Mouse (Mus musculus) inflammation-experienced regulatory T-cells, adult 6 months (primary cell): ENCODE data around the gene Ttc9b. TPM values are rescaled to one million over a fixed set of nuclear protein-coding genes. Genes with fewer than 3 reads are reported as not detected.
"Not testable (repeated sequence)": the region's sequence is repeated elsewhere in the genome, so short reads cannot be mapped to it uniquely, and the experiment has no call there.

Experiments used
- ATAC-seq: one replicate; pipeline ENCODE4 v1.8.0; 2017
- polyA plus RNA-seq, 3 experiments: library from polyadenylated mRNA; unstranded; fragments of 100-300 nt; shearing (Covaris generic); gene quantifications; one replicate each; pipeline ENCODE4 v1.2.1; 2017

Gene Ttc9b
- not detected for polyA plus RNA-seq

- no peak for ATAC-seq
These were observed at the start of gene Ttc9b for GRCm38 (mm10) chr7:27653681-27654437. Ttc9b (plus strand) TSS chr7:27653915.

DNA sequence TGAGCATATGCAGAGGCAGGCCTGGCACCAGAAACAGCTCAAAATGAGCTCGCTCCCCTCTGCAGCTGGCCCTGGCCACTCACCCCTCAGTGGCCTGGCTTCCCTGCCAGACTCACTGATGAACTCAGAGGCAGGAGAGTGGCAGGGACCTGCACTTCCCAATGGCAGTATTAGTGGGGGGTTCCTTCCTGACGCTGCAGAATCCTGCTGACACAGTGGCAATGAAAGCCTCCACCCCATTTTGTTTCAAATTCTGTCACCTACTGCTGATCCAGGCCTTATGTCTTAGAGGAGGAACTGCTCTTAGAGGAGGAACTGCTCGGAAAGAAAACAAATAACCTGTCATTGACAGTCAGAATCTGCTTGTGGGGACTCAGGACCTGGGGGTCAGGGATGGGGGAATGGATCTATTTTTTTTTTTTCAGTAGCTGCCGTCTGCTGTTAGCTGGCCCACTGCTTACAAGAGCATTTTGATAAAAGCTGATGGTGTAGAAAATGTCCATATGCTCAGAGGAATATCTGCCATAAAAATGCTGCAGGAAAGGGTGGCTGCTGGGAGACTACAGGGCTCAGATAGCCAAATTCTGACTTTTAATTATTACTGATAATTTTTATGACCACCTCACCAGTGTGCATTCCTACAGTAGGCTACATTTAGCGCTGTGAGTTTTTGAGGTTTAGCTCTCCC lies 48.9 kb upstream of the Ttc9b start:
- no peak for ATAC-seq

DNA sequence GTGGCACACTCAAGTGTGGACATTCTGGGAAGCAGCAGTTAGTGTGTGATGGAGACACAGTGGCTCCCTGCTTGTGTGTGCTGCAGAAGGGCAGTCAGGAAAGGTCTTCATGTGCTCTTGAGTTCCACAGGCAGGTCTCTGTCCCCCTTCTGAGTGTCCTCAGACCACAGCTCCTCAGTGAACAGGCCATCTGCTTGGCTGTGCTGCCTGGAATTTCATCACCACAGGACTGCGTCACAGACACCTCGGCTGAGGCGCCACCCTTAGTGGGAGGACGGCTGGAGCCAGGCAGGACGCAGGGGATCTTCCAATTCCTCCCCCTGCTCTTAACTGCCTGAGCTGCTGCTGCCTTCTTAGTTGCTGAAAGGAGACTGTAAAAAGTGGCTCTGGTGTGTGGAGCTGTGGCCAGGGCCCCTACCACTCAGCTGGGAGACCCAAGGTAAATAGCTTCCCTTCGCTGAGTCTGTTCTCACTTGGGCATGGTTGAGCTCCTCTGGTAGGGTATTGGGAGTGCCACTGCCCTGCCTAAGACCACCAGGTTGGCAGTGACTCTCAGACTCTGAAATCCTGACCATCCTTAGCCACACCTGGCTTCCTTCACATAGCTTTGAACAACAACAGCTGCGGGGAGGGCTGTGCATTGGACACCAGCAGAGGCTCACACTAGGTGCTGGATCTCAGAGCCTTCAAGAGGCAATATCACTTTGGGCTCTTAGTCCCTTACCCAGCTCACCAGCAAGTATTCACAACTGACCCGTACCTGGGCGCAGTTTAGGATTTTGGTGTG lies 48.0 kb upstream of the Ttc9b start:
- no peak for ATAC-seq

DNA sequence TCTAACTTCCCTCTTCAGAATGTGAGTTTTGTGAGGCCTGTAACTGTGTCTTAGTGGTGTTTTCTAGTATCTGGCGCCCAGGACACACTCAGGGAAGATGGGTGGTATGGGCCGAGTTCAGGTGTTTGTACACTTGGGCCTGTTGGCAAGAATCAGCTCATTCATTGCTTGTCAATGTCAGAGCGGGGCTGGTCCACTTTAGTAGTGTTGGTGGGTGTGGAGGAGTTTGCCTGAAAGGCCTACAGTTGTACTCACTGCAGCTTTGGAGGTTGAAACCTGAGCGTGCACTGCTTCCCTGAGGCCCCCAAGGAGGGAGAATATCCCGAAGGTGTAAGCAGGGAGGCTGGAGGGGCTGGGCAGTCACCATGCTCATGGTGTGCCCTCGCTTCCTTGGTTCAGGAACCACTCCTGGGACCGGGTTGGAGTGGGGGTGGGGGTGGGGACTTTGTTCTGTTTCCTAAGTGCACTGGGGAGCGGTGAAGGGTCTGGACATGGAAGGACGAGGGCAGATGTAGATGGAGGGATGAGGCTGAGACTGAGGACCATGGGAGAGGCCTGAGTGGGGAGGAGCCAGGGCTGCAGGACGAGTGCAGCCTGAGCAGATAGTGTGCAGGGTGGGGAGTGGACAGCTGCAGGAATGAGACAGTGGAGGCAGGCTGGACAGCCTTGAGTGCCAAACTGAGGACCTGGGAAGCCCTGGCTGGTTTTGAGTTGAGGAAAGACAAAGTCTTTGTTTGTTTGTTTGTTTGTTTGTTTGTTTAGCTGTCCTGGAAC lies 47.0 kb upstream of the Ttc9b start:
- ATAC-seq = no peak

GRCm38 (mm10) chr7:27607580-27607979 lies 46.1 kb upstream of the Ttc9b start:
- no peak for ATAC-seq

- no peak for ATAC-seq
These were observed 45.6 kb upstream of the Ttc9b start for GRCm38 (mm10) chr7:27608130-27608529.

DNA sequence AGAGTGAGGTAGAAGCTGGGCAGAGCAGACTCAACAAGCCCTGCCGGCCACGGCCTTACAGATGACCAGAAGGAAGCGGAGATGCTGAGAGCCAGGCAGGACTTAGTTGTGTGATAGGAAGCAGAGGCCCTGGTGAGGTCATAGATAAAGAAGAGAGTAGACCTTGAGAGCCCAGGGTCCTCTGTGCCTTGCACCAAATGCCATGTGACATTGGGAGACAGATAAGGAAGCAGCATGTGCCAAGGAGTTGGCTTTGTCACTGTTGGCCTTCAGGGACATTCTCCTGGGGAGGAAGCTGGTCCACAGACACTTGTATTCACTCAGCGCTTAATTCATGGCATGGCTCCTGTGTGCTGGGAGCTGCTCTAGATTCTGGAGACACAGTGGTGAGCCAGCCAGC lies 44.4 kb upstream of the Ttc9b start:
- no peak for ATAC-seq

DNA sequence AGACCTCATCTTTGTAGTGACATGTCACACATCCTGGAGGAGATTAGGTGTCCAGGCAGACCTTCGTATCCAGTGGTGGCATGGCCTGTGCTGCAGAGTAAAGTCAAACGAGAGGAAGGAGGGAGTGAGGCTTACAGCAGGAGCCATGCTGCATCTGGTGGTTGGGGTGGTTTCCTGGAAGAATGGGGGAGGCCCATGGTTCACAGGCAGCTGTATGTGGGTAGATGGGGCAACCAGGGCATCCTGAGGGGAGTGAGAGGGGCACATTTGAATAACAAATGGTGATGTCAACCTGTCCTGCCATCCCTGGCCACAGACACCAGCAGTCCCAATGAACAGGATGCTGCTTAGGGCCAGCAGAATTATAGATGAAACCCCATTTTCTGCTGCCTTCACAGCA lies 44.0 kb upstream of the Ttc9b start:
- no peak for ATAC-seq

GRCm38 (mm10) chr7:27610370-27610769 lies 43.3 kb upstream of the Ttc9b start:
- ATAC-seq = no peak

GRCm38 (mm10) chr7:27610871-27611270 lies 42.8 kb upstream of the Ttc9b start:
- no peak for ATAC-seq

DNA sequence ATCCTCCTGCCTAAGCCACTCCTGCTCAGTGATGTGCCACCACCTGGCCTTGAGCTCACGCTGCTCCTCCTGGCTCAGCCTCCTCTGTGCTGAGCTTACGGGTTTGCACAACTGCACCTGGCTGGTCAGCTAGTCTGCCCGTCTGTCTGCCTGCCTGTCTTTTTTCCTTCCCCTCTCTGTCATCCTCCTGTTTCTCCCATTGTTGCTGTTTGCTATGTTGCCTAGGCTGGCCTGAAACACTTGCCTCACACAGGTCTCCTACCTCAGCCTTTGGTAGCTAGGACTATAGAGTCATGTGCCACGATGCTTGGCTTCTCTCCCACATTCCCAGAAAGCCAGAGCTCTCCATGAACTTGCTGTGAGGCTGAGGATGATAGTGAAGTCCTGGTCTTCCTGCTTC lies 40.8 kb upstream of the Ttc9b start:
- no peak for ATAC-seq

GRCm38 (mm10) chr7:27613751-27614499 lies 39.8 kb upstream of the Ttc9b start:
- no peak for ATAC-seq

GRCm38 (mm10) chr7:27621028-27621427 lies 32.7 kb upstream of the Ttc9b start:
- ATAC-seq = no peak

DNA sequence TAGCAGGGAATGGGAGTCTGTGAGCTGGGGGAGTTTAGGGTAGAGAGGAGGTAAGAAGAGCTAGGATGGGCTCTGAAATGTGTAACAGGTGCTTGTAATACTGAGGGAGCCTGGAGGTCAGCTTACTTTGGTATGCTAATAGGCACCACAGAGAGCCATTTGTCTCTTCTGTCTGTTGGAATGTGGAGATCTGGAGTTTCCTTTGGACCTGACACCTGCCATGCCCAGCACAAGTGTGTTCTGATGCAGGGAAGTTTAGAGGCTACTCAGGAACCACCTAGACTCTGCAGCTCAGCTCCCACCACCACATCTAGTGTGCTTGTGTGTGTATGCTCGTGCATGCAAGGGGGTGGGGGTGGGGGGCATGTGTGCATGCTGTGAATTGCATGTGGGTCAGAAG lies 31.5 kb upstream of the Ttc9b start:
- ATAC-seq = no peak

- ATAC-seq = no peak
These were observed 28.7 kb upstream of the Ttc9b start for GRCm38 (mm10) chr7:27624967-27625366.

DNA sequence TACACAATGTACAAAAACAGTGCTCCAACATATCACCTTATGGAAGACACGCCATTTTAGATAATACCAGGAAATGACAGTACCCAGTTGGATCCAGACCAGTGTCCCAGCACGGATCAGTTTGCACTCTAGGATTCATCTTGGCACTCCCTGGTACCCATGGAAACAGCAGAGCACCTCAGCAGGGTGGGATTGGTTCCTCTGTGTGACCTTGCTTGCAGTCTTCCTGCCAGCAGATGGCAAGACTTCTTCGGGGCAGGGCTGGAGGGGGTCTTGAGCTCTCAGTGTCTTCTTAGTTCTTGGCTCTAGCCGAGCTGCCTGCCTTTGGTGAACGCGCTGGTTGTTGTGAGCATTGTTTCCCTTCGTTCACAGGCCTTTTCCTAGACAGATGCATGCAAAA lies 26.0 kb upstream of the Ttc9b start:
- ATAC-seq = no peak

- ATAC-seq = no peak
These were observed 25.5 kb upstream of the Ttc9b start for GRCm38 (mm10) chr7:27628190-27628589.

DNA sequence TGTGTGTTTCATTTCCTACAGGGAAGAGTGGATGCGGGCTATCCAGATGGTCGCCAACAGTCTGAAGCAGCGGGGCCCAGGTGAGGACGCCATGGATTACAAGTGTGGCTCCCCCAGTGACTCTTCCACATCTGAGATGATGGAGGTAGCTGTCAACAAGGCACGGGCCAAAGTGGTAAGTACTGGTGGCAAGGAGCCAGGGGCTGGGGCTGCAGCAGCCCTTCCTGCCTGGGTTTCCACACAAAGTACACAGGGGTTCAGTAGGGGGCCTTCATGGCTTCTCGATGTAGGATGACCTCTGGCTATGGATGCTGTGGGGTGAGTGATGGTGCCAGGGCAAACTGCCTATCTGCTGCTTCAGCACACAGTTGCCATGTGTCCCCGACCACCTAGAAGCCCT lies 24.9 kb upstream of the Ttc9b start:
- ATAC-seq = not testable (repeated sequence)

DNA sequence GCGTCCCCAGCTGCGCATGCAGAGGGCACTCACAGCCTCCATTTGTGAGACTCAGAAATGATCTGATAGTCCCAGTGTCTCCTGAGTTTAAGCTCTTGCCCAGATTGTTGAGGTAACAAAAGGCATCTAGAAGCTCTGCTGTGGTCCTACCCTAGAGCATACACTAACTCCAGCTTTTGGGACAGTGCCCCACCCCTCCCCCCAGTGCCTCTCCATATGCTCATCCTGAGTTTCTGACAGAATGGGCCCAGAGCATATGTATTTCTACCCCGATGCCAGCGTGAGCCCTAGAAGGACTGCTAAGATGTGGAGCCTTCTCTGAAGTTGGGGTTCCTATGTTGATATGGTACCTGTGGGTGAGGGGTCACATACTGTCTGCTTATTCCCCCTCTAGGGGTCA lies 22.3 kb upstream of the Ttc9b start:
- no peak for ATAC-seq

DNA sequence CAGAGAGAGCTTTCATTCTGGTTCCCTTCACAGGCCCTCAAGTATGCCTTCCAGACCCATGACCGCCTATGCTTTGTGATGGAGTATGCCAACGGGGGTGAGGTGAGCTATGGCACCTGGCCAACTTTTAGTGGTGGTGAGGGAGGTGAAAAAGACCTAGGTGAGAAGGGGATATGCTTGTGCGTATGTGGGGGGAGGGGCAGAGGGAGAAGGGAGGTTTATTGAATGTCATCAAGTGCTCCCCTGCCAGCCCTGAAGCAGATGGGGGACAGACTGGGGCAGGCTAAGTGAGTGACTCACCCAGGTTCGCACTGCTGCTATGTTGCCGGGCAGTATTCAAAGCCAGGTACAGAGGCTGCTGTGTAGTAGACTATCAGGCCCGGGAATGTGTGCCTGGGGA lies 20.5 kb upstream of the Ttc9b start:
- ATAC-seq = no peak

DNA sequence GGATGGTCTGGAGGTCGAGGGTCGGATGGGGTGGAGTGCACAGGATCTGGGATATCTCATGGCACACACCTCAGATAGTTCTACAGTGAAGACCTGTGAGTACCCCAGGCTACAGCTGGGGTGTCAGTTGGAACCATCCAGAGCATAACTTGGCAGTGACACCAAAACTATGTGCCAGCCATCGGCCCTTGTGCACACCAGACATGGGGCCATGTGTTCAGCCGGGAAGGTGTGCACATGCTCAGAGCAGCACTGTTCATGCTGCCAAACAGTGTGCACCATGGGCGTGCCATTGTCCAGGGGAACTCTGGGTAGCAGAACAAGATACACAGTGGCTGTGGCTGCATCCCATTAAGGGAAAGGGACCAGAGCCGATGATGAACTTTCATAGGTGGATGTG lies 19.0 kb upstream of the Ttc9b start:
- no peak for ATAC-seq

GRCm38 (mm10) chr7:27635094-27635493 lies 18.6 kb upstream of the Ttc9b start:
- not testable (repeated sequence) for ATAC-seq
